Mouse (Mus musculus) T-helper 17 cell (primary cell): ENCODE data around the gene Aqr.

ENCODE experiments used
- in situ Hi-C, 2 experiments: fragments of 300-600 bp; cut with MboI, MseI; formaldehyde crosslinking; loops; 1 replicate in 1 of 2; 2 replicates in 1 of 2; pipeline ENCODE4 v1.15.1; 2025; ENCODE audit warnings: high pct_unique_total_duplicates in 2 of 2

Aqr gene

GRCm38 (mm10) chr2:114071876-114072275 is 114.9 kb downstream of the Aqr start:
- in situ Hi-C loops, result no loop called here

GRCm38 (mm10) chr2:114066226-114066625 is 120.6 kb downstream of the Aqr start:
- in situ Hi-C loops, result no loop called here

- in situ Hi-C loops, result no loop called here
Observed at GRCm38 (mm10) chr2:114064004-114064403, 122.8 kb downstream of the Aqr start.

- in situ Hi-C loops, result no loop called here
Observed at GRCm38 (mm10) chr2:114060071-114060591, 126.7 kb downstream of the Aqr start.

- in situ Hi-C loops, result no loop called here
Observed at GRCm38 (mm10) chr2:114059608-114060007, 127.2 kb downstream of the Aqr start.

GRCm38 (mm10) chr2:114058226-114058796 is 128.5 kb downstream of the Aqr start:
- in situ Hi-C loops, result no loop called here

- in situ Hi-C loops, result no loop called here
Observed at GRCm38 (mm10) chr2:114057303-114057853, 129.4 kb downstream of the Aqr start.

- in situ Hi-C loops, result no loop called here
Observed at GRCm38 (mm10) chr2:114054129-114054528, 132.7 kb downstream of the Aqr start.

- in situ Hi-C loops, result no loop called here
Observed at GRCm38 (mm10) chr2:114052696-114053598, 133.9 kb downstream of the Aqr start, which contains the start of gene Actc1. TSS of gene Actc1 (minus strand) at chr2:114053548.

- in situ Hi-C loops, result no loop called here
Observed at GRCm38 (mm10) chr2:114051871-114052241, 135.0 kb downstream of the Aqr start.
